Mouse (Mus musculus) erythroblast, embryonic 14.5 days (primary cell): Measurements from ENCODE around the gene Becn1. TPM values are rescaled to one million over a fixed set of nuclear protein-coding genes. Genes with fewer than 3 reads are reported as not detected.

Source experiments
- H3K27me3 ChIP-seq: 2 replicates; pipeline ENCODE4 v1.6.1; 2012; ENCODE audit warnings: inconsistent platforms; ENCODE audit not compliant: control insufficient read depth
- H3K36me3 ChIP-seq: 2 replicates; pipeline ENCODE4 v1.6.1; 2012; ENCODE audit warnings: mild to moderate bottlenecking, inconsistent platforms; ENCODE audit not compliant: control insufficient read depth
- H3K4me1 ChIP-seq: 2 replicates; pipeline ENCODE4 v1.6.1; 2012; ENCODE audit warnings: inconsistent platforms; ENCODE audit not compliant: control insufficient read depth
- H3K4me3 ChIP-seq: replicated peaks from 2 replicates; pipeline ENCODE3; 2012; ENCODE audit warnings: moderate library complexity, mild to moderate bottlenecking, inconsistent platforms
- H3K9me3 ChIP-seq: 2 replicates; pipeline ENCODE4 v1.6.1; 2012; ENCODE audit warnings: low read length, inconsistent platforms, mixed read lengths; ENCODE audit not compliant: control insufficient read depth
- GATA1 ChIP-seq: IDR thresholded peaks from 2 replicates; pipeline ENCODE4 v1.6.1; 2012; ENCODE audit warnings: low read length, inconsistent platforms, mixed read lengths
- TAL1 ChIP-seq: IDR thresholded peaks from 3 replicates; pipeline ENCODE4 v1.6.1; 2012; ENCODE audit warnings: low read length, inconsistent platforms, mixed read lengths
- polyA plus RNA-seq: library from polyadenylated mRNA; stranded (reverse); fragments of >175 nt; gene quantifications from 2 replicates; pipeline ENCODE4 v1.2.3, GENCODE M21; 2012

The Becn1 gene
- polyA plus RNA-seq, result 17.9 and 19.6 TPM in 2 replicates

- Histone ChIP-seq H3K36me3 (peaks cover 41% of the 10 kb centered on the region), H3K27me3 (peaks cover 11% of the 10 kb centered on the region), H3K4me3 (peak within 1 kb of the TSS; percentile 70), H3K4me1 (peaks cover 39% of the 10 kb centered on the region), H3K9me3 (no peaks in the 10 kb centered on the region)
- TF ChIP-seq GATA1 (no peak), TAL1 (no peak)
Observed at GRCm38 (mm10) chr11:101302004-101302798, at the start of gene Becn1. TSS of gene Becn1 (minus strand) at chr11:101302286.

GRCm38 (mm10) chr11:101351721-101352111, 49.6 kb upstream of the Becn1 start:
- TF ChIP-seq GATA1, result no peak
- no peak for TF ChIP-seq TAL1
- no peaks in the 10 kb centered on the region; the same call in 1 of the 2 replicates for H3K9me3 ChIP-seq
- H3K4me1 ChIP-seq, result no peaks in the 10 kb centered on the region
- peaks cover 5% of the 10 kb centered on the region for H3K27me3 ChIP-seq
- H3K4me3 ChIP-seq, result no peak overlapping the region
- H3K36me3 ChIP-seq, result no peaks in the 10 kb centered on the region

- Histone ChIP-seq H3K4me3 (no peak overlapping the region), H3K9me3 (no peaks in the 10 kb centered on the region; the same call in 1 of the 2 replicates), H3K27me3 (peaks cover 5% of the 10 kb centered on the region), H3K4me1 (no peaks in the 10 kb centered on the region), H3K36me3 (no peaks in the 10 kb centered on the region)
- TF ChIP-seq TAL1 (no peak), GATA1 (no peak)
Observed at GRCm38 (mm10) chr11:101351100-101351720, 49.1 kb upstream of the Becn1 start.

GRCm38 (mm10) chr11:101349216-101349615, 47.1 kb upstream of the Becn1 start:
- Histone ChIP-seq H3K27me3 (peaks cover 7% of the 10 kb centered on the region), H3K4me3 (no peak overlapping the region), H3K4me1 (no peaks in the 10 kb centered on the region), H3K9me3 (no peaks in the 10 kb centered on the region; the same call in 1 of the 2 replicates), H3K36me3 (no peaks in the 10 kb centered on the region)
- TF ChIP-seq GATA1, result no peak
- TF ChIP-seq TAL1, result no peak

GRCm38 (mm10) chr11:101348774-101349173, 46.7 kb upstream of the Becn1 start:
- TF ChIP-seq TAL1 (no peak), GATA1 (no peak)
- Histone ChIP-seq H3K4me1 (no peaks in the 10 kb centered on the region), H3K36me3 (no peaks in the 10 kb centered on the region), H3K9me3 (no peaks in the 10 kb centered on the region; the same call in 1 of the 2 replicates), H3K4me3 (no peak overlapping the region), H3K27me3 (peaks cover 8% of the 10 kb centered on the region)

- Histone ChIP-seq H3K27me3 (peaks cover 8% of the 10 kb centered on the region), H3K36me3 (no peaks in the 10 kb centered on the region), H3K4me1 (no peaks in the 10 kb centered on the region), H3K4me3 (no peak overlapping the region), H3K9me3 (no peaks in the 10 kb centered on the region; the same call in 1 of the 2 replicates)
- TF ChIP-seq GATA1 (no peak), TAL1 (no peak)
Observed at GRCm38 (mm10) chr11:101347083-101347775, 45.1 kb upstream of the Becn1 start.

GRCm38 (mm10) chr11:101338123-101338760, 36.2 kb upstream of the Becn1 start:
- peak overlapping the region; percentile 25 for H3K4me3 ChIP-seq
- TF ChIP-seq GATA1 (no peak), TAL1 (no peak)

GRCm38 (mm10) chr11:101335685-101336084, 33.6 kb upstream of the Becn1 start:
- H3K27me3 ChIP-seq, result no peaks in the 10 kb centered on the region
- peaks cover 21% of the 10 kb centered on the region for H3K4me1 ChIP-seq
- peaks cover 3% of the 10 kb centered on the region; the same call in 1 of the 2 replicates for H3K36me3 ChIP-seq
- TF ChIP-seq GATA1, result no peak
- TF ChIP-seq TAL1, result no peak
- no peaks in the 10 kb centered on the region for H3K9me3 ChIP-seq
- H3K4me3 ChIP-seq, result no peak overlapping the region

More at GRCm38 (mm10) chr11:101338123-101338760, 36.2 kb upstream of the Becn1 start:
- Histone ChIP-seq H3K27me3 (no peaks in the 10 kb centered on the region; the same call in 1 of the 2 replicates), H3K36me3 (no peaks in the 10 kb centered on the region), H3K9me3 (no peaks in the 10 kb centered on the region), H3K4me1 (peaks cover 21% of the 10 kb centered on the region)

- Histone ChIP-seq H3K9me3 (no peaks in the 10 kb centered on the region), H3K4me3 (no peak overlapping the region), H3K27me3 (no peaks in the 10 kb centered on the region), H3K4me1 (peaks cover 21% of the 10 kb centered on the region), H3K36me3 (peaks cover 3% of the 10 kb centered on the region; the same call in 1 of the 2 replicates)
- TF ChIP-seq GATA1 (no peak), TAL1 (no peak)
Observed at GRCm38 (mm10) chr11:101334516-101334915, 32.4 kb upstream of the Becn1 start.
